Mouse (Mus musculus) limb, embryonic 11.5 days (tissue): ENCODE measurements around the gene Zfp467. TPM values are rescaled to one million over a fixed set of nuclear protein-coding genes. Genes with fewer than 3 reads are reported as not detected.

Experiments used
- ATAC-seq: fragments of 200-750 bp; cut with Nextera tagmentation; 2 replicates; pipeline ENCODE4 v1.8.0; 2017; ENCODE audit warnings: low read depth; ENCODE audit not compliant: insufficient number of reproducible peaks, low FRiP score, low TSS enrichment
- DNase-seq: peaks from one replicate; pipeline ENCODE4 v3.0.0-alpha.2; 2015; ENCODE audit warnings: low spot score
- H3K27ac ChIP-seq: fragments of 300-500 bp; sonication (generic); replicated peaks from 2 replicates; pipeline ENCODE4 v1.5.1; 2014; ENCODE audit warnings: low read depth, mild to moderate bottlenecking, low read length
- H3K27me3 ChIP-seq: fragments of 300-500 bp; sonication (generic); 2 replicates; pipeline ENCODE4 v1.6.1; 2014; ENCODE audit warnings: mild to moderate bottlenecking, low read length, mixed read lengths; ENCODE audit not compliant: control insufficient read depth, insufficient read depth
- H3K36me3 ChIP-seq: fragments of 300-500 bp; sonication (generic); 2 replicates; pipeline ENCODE4 v1.6.1; 2014; ENCODE audit warnings: mild to moderate bottlenecking, low read length, moderate library complexity, mixed read lengths; ENCODE audit not compliant: control insufficient read depth, insufficient read depth
- H3K4me1 ChIP-seq: fragments of 300-500 bp; sonication (generic); 2 replicates; pipeline ENCODE4 v1.6.1; 2014; ENCODE audit warnings: low read length, mixed read lengths; ENCODE audit not compliant: control insufficient read depth, insufficient read depth
- H3K4me2 ChIP-seq: fragments of 300-500 bp; sonication (generic); 2 replicates; pipeline ENCODE4 v1.6.1; 2014; ENCODE audit warnings: low read depth, mild to moderate bottlenecking, moderate library complexity; ENCODE audit not compliant: severe bottlenecking
- H3K4me3 ChIP-seq: fragments of 300-500 bp; sonication (generic); 2 replicates; pipeline ENCODE4 v1.5.1; 2014; ENCODE audit warnings: low read depth, low read length
- H3K9ac ChIP-seq: fragments of 300-500 bp; sonication (generic); 2 replicates; pipeline ENCODE4 v1.6.1; 2014; ENCODE audit warnings: mild to moderate bottlenecking, low read length
- H3K9me3 ChIP-seq: fragments of 300-500 bp; sonication (generic); 2 replicates; pipeline ENCODE4 v1.6.1; 2016; ENCODE audit warnings: low read length; ENCODE audit not compliant: control insufficient read depth
- WGBS: fragments of 180-500 bp; shearing (Covaris S2); extraction: QIAGEN DNeasy Blood & Tissue Kit; methylation state at CpG from one replicate; pipeline ENCODE4 v1.1.7; 2014; 5-methylcytosine and 5-hydroxymethylcytosine counted together
- polyA plus RNA-seq: library from polyadenylated mRNA; unstranded; fragments of >200 nt; fragmentation: Nextera tagmentation; extraction: Ambion mirVana; gene quantifications from 2 replicates; pipeline ENCODE4 v1.2.1, GENCODE M21; 2014

The Zfp467 gene
- polyA plus RNA-seq, 1 experiment from 2014 or later: 15.6 TPM

DNA sequence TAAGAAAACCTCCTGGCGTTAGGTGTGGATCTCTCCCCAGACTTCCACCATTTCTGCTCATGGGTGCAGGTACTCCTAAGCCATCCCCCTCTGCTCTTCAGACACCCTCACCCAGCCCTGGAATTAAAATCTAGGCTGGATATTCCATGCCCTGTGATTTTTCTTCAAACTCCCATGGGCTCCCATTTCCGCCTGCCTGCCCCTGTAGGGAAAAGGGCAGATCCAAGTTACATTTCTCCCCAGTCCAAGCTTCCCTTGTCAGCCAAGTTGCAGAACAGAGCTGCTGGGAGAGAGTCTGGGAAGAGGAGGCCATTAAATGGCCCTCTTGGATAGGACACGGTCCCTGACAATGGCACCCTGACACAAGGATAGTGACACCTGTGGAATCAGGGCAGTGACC, 631 bp upstream of the Zfp467 start:
- WGBS: 33% methylated on average over 3 of the region's 3 CpGs
- H3K36me3 ChIP-seq: peaks cover 3% of the 10 kb centered on the region; the same call in 1 of the 2 replicates
- peak overlapping the region; percentile 72 for H3K4me3 ChIP-seq
- ATAC-seq: no peak
- DNase-seq: no peak
- no peak overlapping the region; the same call in 1 of the 2 replicates for H3K9ac ChIP-seq
- peaks cover 8% of the 10 kb centered on the region for H3K4me1 ChIP-seq
- no peaks in the 10 kb centered on the region for H3K9me3 ChIP-seq
- no peaks in the 10 kb centered on the region for H3K27me3 ChIP-seq
- peak overlapping the region; percentile 84 for H3K4me2 ChIP-seq
- H3K27ac ChIP-seq: peak overlapping the region; percentile 92; the same call in 1 of the 2 replicates

DNA sequence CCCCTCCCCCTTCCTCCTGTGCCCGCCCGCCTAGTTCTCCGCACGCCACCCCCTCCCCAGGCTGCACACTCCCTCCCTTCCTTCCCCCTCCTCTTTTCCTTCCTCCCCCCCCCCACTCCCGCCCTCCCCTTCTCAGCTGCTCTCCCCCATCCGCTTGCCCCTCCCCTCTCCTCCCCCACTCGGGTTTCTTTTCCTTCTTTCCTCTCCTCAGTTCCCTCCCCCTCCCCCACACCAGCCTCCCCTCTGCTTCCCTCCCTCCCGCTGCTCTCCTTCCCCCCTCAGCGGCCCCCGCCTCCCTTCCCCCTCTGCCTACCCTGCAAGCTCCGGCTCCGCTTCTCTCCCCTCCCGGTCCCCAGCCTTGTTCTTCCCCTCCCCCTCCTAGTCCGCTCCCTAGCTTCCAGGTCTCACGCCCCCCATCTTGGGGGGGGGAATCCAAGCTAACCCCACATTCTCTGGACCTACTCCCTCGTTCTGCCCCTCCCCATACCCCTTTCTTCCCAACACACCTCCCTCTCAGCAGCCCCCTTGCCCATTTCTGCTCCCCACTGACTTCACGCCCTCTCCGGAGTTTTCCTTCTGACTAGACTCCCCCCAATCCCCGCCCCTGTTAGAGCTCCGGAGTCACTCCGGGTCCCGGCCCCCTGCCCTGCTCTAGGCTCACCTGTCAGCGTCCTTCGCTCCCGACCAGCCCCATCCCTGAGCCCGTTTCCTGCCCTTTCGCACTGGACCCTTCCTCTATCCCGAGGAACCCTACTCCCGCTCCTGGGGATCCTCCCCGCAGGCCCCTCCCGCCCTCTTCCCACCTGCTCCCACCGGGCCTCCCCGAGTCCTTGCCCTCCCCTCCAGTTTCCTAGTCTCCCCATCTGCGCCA, 1.1 kb downstream of the Zfp467 start:
- WGBS: 2% methylated on average over 32 of the region's 34 CpGs
- peak; percentile 61 for ATAC-seq
- H3K4me1 ChIP-seq: peaks cover 17% of the 10 kb centered on the region

DNA sequence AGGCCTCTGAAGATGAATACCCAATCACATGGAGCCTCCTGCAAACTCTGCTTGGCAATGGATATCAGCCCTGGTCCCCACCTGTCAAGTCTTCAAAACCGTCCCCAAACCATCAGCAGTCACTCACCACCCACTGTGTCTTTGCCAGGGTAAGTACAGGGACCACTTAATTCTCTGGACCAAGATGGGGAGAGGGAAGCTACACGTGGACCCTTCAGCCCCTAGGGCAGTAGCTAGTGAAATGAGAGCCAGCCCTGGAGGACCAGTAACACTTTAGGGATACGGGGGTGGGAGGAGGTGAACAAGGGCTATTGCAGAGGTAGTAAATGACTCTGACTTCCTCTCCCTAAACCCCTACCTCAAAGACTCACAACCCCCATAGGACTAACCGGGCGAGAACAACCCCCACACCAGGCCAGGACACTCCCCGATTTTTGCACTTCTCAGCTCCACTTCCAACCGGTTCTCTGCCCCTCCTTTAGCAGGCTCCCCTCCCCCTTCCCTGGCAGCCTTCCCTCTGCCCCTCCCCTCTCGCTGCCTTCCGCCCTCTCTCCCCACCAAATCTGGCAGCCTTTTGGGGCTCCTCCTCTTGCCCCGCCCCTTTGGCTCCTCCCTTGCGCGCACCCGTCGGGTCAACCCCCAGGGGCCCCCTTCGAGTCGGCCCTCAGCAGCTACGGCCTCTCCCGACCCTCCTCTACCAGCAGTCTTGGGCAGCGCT, 1.9 kb downstream of the Zfp467 start:
- Histone ChIP-seq H3K9me3 (no peaks in the 10 kb centered on the region), H3K36me3 (peaks cover 4% of the 10 kb centered on the region; the same call in 1 of the 2 replicates), H3K9ac (peak overlapping the region; percentile 47), H3K27ac (peak overlapping the region; percentile 92), H3K4me2 (peak overlapping the region; percentile 54), H3K4me1 (peaks cover 24% of the 10 kb centered on the region), H3K27me3 (peaks cover 13% of the 10 kb centered on the region), H3K4me3 (peak overlapping the region; percentile 72)
- ATAC-seq (peak; percentile 88), DNase-seq (peak; percentile 98)
- WGBS: 2% methylated on average over 19 of the region's 19 CpGs

More for the DNA sequence above, 1.1 kb downstream of the Zfp467 start:
- H3K4me2 ChIP-seq: peak overlapping the region; percentile 84
- H3K9me3 ChIP-seq: no peaks in the 10 kb centered on the region
- H3K36me3 ChIP-seq: peaks cover 3% of the 10 kb centered on the region; the same call in 1 of the 2 replicates
- peak overlapping the region; percentile 77 for H3K9ac ChIP-seq
- peak; percentile 88 for DNase-seq
- peak overlapping the region; percentile 92 for H3K27ac ChIP-seq
- H3K27me3 ChIP-seq: peaks cover 5% of the 10 kb centered on the region
- H3K4me3 ChIP-seq: peak overlapping the region; percentile 72

DNA sequence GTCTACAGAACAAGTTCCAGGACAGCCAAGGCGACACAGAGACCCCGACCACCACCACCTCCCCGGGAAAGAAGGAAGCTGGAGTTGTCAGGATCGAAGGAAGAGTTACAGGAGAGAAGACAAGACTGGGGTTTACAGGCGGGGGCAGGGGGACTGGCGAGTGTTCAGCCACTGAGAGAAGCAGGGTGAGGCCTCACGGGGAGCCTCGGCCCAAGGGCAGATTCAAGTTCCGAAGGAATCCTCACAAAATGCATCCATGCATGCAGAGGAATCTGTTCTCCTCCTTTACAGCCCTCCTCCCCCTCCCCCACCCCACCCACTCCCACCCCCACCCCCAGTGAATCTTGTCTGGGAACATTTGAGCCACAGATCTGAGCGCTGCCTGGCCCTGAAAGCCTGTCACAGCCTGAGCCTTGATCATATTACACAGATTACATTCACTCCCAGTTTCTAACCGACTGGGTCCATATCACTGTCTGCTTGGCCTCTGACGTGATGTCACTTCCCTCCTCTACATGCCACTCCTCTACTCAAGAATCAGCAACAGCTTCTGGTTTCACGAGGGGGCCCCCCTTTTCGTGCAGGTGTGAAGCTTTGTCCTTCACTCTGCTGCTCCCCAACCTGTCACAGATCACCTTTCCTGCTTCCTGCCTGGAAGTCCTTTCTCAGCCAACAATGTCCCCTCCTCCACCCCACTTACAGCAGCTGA, 5.2 kb downstream of the Zfp467 start:
- peaks cover 7% of the 10 kb centered on the region for H3K36me3 ChIP-seq
- H3K4me1 ChIP-seq: peaks cover 33% of the 10 kb centered on the region
- no peak overlapping the region; the same call in 1 of the 2 replicates for H3K4me2 ChIP-seq
- no peak overlapping the region for H3K4me3 ChIP-seq
- WGBS: 32% methylated on average over 14 of the region's 14 CpGs
- no peak overlapping the region for H3K9ac ChIP-seq
- H3K27me3 ChIP-seq: peaks cover 26% of the 10 kb centered on the region
- H3K9me3 ChIP-seq: no peaks in the 10 kb centered on the region
- DNase-seq: no peak
- no peak for ATAC-seq
- H3K27ac ChIP-seq: no peak overlapping the region

DNA sequence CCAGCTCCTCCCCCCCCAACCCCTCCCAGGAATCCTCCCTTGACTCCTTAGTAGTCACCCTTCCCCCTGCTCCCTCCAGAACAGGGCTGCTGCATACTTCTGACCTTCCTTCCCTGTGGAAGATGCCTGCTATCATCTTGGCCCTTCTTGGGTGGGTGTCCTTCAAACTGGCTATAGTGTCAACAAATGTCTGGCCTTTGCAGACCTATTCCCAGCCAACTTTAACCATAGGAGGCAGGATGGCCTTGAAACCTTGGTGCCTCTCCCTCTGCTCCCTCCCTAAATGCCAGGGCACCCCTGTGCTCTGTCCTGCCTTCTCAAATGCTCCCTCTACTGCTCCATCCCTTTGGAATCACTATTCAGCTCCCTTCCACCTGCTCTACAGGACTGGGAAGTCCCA, 6.0 kb downstream of the Zfp467 start:
- peak overlapping the region; percentile 8; the same call in 1 of the 2 replicates for H3K4me3 ChIP-seq
- H3K36me3 ChIP-seq: peaks cover 7% of the 10 kb centered on the region
- H3K9me3 ChIP-seq: no peaks in the 10 kb centered on the region
- H3K9ac ChIP-seq: no peak overlapping the region
- DNase-seq (no peak), ATAC-seq (no peak)
- peaks cover 26% of the 10 kb centered on the region for H3K27me3 ChIP-seq
- H3K27ac ChIP-seq: no peak overlapping the region
- H3K4me2 ChIP-seq: no peak overlapping the region
- H3K4me1 ChIP-seq: peaks cover 33% of the 10 kb centered on the region

DNA sequence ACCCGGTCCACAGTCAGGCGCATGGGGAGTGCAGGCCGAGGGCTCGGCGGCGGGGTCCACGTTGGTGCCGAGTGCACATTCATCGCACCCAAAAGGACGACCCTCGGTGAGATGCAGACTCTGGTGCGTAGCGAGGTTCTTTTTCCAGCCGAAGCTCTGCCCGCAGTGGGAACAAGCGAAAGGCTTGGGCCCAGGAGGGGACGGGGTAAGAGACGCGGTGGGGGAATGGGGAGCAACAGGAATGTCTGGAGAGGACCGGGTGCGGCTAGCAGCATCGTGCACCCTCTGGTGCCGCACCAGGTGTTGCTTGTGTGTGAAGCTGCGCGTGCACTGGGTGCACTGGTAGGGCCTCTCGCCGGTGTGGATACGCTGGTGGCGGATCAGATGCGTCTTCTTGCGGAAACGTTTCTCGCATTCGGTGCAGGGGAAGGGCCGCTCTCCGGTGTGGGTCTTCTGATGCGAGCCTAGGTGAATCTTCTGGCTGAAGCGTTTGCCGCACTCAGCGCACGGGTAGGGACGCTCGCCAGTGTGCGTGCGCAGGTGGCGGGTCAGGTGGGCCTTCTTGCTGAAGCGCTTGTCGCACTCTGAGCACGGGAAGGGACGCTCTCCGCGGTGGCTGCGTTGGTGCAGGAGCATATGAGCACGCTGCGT, 7.0 kb downstream of the Zfp467 start:
- H3K4me2 ChIP-seq: peak overlapping the region; percentile 31
- H3K4me1 ChIP-seq: peaks cover 32% of the 10 kb centered on the region
- no peak for ATAC-seq
- H3K9me3 ChIP-seq: no peaks in the 10 kb centered on the region
- H3K36me3 ChIP-seq: peaks cover 7% of the 10 kb centered on the region
- H3K4me3 ChIP-seq: peak overlapping the region; percentile 8
- 0 out of 2 replicates have a peak overlapping the region, but pooled peaks have one; percentile 22 for H3K9ac ChIP-seq
- WGBS: 11% methylated on average over 55 of the region's 55 CpGs
- H3K27me3 ChIP-seq: peaks cover 26% of the 10 kb centered on the region
- peak; percentile 60 for DNase-seq
- H3K27ac ChIP-seq: no peak overlapping the region

DNA sequence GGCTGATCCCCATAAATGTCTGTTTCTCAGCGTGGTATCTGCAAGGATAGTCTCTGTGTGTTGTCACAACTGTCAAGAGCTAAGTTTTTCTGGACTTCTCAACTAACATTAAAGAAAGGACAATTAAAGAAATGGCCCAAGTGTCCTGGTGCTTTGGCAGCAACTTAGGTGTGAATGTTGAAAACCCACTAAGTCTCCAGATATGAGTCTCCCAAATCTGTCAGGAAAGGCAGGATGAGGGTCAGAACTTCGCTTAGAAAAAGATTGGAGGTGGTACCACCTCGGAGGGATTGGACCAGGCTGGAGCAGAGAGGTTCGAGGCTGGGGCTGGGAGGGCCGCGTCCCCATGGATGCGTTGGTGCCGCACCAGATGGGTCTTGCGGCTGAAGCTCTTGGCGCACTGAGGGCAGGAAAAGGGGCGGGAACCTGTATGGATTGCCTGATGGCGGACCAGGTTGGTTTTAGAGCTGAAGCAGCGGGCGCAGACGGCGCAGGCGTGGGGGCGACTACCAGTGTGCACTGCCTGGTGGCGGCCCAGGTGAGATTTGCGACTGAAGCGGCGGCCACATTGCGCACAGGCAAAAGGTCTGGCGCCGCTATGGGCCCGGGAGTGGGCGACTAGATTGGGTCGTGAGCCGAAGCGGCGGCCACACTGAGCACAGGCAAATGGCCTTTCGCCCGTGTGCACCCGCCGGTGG, 7.8 kb downstream of the Zfp467 start:
- Histone ChIP-seq H3K27ac (no peak overlapping the region), H3K4me2 (peak overlapping the region; percentile 31; the same call in 1 of the 2 replicates), H3K9ac (0 out of 2 replicates have a peak overlapping the region, but pooled peaks have one; percentile 22), H3K36me3 (peaks cover 7% of the 10 kb centered on the region), H3K4me1 (peaks cover 25% of the 10 kb centered on the region), H3K27me3 (peaks cover 26% of the 10 kb centered on the region), H3K4me3 (0 out of 2 replicates have a peak overlapping the region, but pooled peaks have one; percentile 6), H3K9me3 (no peaks in the 10 kb centered on the region)
- WGBS: 23% methylated on average over 35 of the region's 35 CpGs
- ATAC-seq (no peak), DNase-seq (peak; percentile 43)
